Mouse (Mus musculus) spleen, adult 2 months (tissue): ENCODE measurements around the gene Creb3l1.

Source experiments
- CTCF ChIP-seq: fragments of 200-500 bp; IDR thresholded peaks from 2 replicates; pipeline ENCODE4 v1.5.1; 2011; ENCODE audit warnings: mild to moderate bottlenecking, inconsistent platforms; ENCODE audit not compliant: insufficient read depth, insufficient read length, insufficient replicate concordance; ENCODE audit errors: extremely low read depth
- POLR2A ChIP-seq: fragments of 200-500 bp; IDR thresholded peaks from 2 replicates; pipeline ENCODE4 v1.6.1; 2011; ENCODE audit warnings: low read depth, low read length, inconsistent platforms

DNA sequence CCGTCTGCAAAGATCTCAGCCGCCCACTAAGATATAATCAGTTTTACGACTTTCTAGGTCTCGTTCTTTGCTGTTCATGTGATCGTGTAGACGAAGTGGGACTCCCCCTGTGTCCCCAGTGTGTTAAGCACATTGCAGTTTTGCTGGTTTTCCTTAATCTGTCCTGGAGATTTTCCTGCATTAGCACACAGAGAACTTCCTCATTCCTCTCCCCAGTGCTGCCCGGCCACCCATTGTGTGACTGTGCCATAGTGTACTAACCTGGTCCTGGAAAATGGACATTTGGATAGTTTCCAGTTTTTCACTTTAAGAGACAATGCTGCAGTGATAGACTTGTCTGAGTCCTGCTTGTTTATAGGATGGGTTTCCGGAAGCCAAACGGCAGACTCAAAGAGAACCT, 10.0 kb upstream of the Creb3l1 start:
- no peak for TF ChIP-seq CTCF
- no peak for TF ChIP-seq POLR2A
